Mouse (Mus musculus) right cerebral cortex, postnatal 14 days (tissue): Measurements from ENCODE around the gene Adam22.

Source experiments
- DNase-seq: peaks from one replicate; pipeline ENCODE4 v3.0.0; 2022

The Adam22 gene

GRCm38 (mm10) chr5:8145473-8145872 is 222.5 kb downstream of the Adam22 start:
- no peak for DNase-seq

GRCm38 (mm10) chr5:8132546-8132945 is 235.4 kb downstream of the Adam22 start:
- no peak for DNase-seq

- DNase-seq = no peak
Observed at GRCm38 (mm10) chr5:8131918-8132317, 236.0 kb downstream of the Adam22 start.

- no peak for DNase-seq
Observed at GRCm38 (mm10) chr5:8129750-8130149, 238.2 kb downstream of the Adam22 start.

GRCm38 (mm10) chr5:8120926-8121325 is 247.0 kb downstream of the Adam22 start:
- DNase-seq = no peak

GRCm38 (mm10) chr5:8120087-8120486 is 247.9 kb downstream of the Adam22 start:
- DNase-seq = no peak

GRCm38 (mm10) chr5:8116561-8117168 is 251.3 kb downstream of the Adam22 start:
- DNase-seq = no peak

GRCm38 (mm10) chr5:8112246-8112645 is 255.7 kb downstream of the Adam22 start:
- DNase-seq = no peak

GRCm38 (mm10) chr5:8111691-8112090 is 256.3 kb downstream of the Adam22 start:
- DNase-seq = no peak

GRCm38 (mm10) chr5:8095689-8096088 is 272.3 kb downstream of the Adam22 start:
- DNase-seq = no peak

- DNase-seq = no peak
Observed at GRCm38 (mm10) chr5:8094921-8095320, 273.0 kb downstream of the Adam22 start.

GRCm38 (mm10) chr5:8088147-8088546 is 279.8 kb downstream of the Adam22 start:
- no peak for DNase-seq

GRCm38 (mm10) chr5:8085661-8086060 is 282.3 kb downstream of the Adam22 start:
- DNase-seq = no peak

GRCm38 (mm10) chr5:8082800-8083509 is 285.0 kb downstream of the Adam22 start:
- DNase-seq = no peak

GRCm38 (mm10) chr5:8077481-8077880 is 290.5 kb downstream of the Adam22 start:
- no peak for DNase-seq

GRCm38 (mm10) chr5:8073901-8074561 is 293.9 kb downstream of the Adam22 start:
- no peak for DNase-seq

- no peak for DNase-seq
Observed at GRCm38 (mm10) chr5:8073406-8073805, 294.6 kb downstream of the Adam22 start.

GRCm38 (mm10) chr5:8063207-8063606 is 304.8 kb downstream of the Adam22 start:
- no peak for DNase-seq

- no peak for DNase-seq
Observed at GRCm38 (mm10) chr5:8062469-8062868, 305.5 kb downstream of the Adam22 start.

GRCm38 (mm10) chr5:8058056-8058455 is 309.9 kb downstream of the Adam22 start:
- DNase-seq = no peak

GRCm38 (mm10) chr5:8057018-8057323 is 311.0 kb downstream of the Adam22 start:
- DNase-seq = no peak

GRCm38 (mm10) chr5:8056141-8057017 is 311.6 kb downstream of the Adam22 start:
- peak; percentile 76 for DNase-seq

GRCm38 (mm10) chr5:8055721-8056129 is 312.2 kb downstream of the Adam22 start:
- no peak for DNase-seq
